8 mouse cellular contexts compared by ENCODE assay signal in genomic region chr8:12873357-12874046, GRCm38 (mm10). TPM values are rescaled to one million over a fixed set of nuclear protein-coding genes. Genes with fewer than 3 reads are reported as not detected.
A peak's percentile ranks its signal among the peaks of the same experiment; 100 is the strongest.
DNase-seq lines count a peak whose midpoint lies in the region; ATAC-seq and TF ChIP-seq lines count a peak whose summit lies in the region.

Mcf2l (plus strand) TSS chr8:12873806.

- intact Hi-C loops in heart, postnatal 14 days (cut with DNase I) = no loop called here

- no peaks in the 10 kb centered on the region for H3K9me3 ChIP-seq in forebrain, embryonic 10.5 days
- H3K9me3 ChIP-seq in lung, embryonic 16.5 days (ENCODE audit: control insufficient read depth, low read length) = no peaks in the 10 kb centered on the region

- peaks cover 28% of the 10 kb centered on the region; the same call in 1 of the 2 replicates for H3K27me3 ChIP-seq in forebrain, embryonic 10.5 days (ENCODE audit: poor library complexity, severe bottlenecking)
- no peaks in the 10 kb centered on the region for H3K27me3 ChIP-seq in lung, embryonic 16.5 days (ENCODE audit: control insufficient read depth, insufficient read depth, low read depth, low read length)

- peak within 1 kb of the TSS; percentile 93 for H3K27ac ChIP-seq in forebrain, embryonic 10.5 days
- H3K27ac ChIP-seq in lung, embryonic 16.5 days (ENCODE audit: low read length) = peak within 1 kb of the TSS; percentile 4; the same call in 1 of the 2 replicates

- peak within 1 kb of the TSS; percentile 70 for H3K4me3 ChIP-seq in forebrain, embryonic 10.5 days
- H3K4me3 ChIP-seq in lung, embryonic 16.5 days (ENCODE audit: low read length) = peak within 1 kb of the TSS; percentile 55

- H3K36me3 ChIP-seq in forebrain, embryonic 10.5 days (replicated peaks) = no peaks in the 10 kb centered on the region
- H3K36me3 ChIP-seq in lung, embryonic 16.5 days (ENCODE audit: control insufficient read depth, insufficient read depth, low read length) = no peaks in the 10 kb centered on the region

- WGBS in forebrain, embryonic 10.5 days = 1% methylated on average over 29 of the region's 30 CpGs
- 1% methylated on average over 25 of the region's 30 CpGs for WGBS in lung, embryonic 16.5 days

- TF ChIP-seq POLR2A in brain, embryonic 14.5 days (IDR thresholded peaks at IDR 0.05; ENCODE audit: borderline replicate concordance, extremely low read depth, insufficient read depth, insufficient read length, poor library complexity, severe bottlenecking) = 0 out of 2 replicates have a peak, but pooled peaks have one; percentile 20

- peaks cover 88% of the 10 kb centered on the region for H3K4me1 ChIP-seq in forebrain, embryonic 10.5 days
- peaks cover 9% of the 10 kb centered on the region for H3K4me1 ChIP-seq in lung, embryonic 16.5 days (replicated peaks; ENCODE audit: control insufficient read depth, insufficient read depth, low read length)

- peak within 1 kb of the TSS; percentile 46 for H3K9ac ChIP-seq in lung, embryonic 16.5 days (ENCODE audit: low read length)

- H3K4me2 ChIP-seq in lung, embryonic 16.5 days (ENCODE audit: low read depth, low read length) = peak within 1 kb of the TSS; percentile 63

- TF ChIP-seq CTCF in brain, embryonic 14.5 days (IDR thresholded peaks at IDR 0.05; ENCODE audit: borderline replicate concordance, extremely low read depth, insufficient read depth, insufficient read length) = no peak

- peak; percentile 84 for ATAC-seq in lung, embryonic 16.5 days (ENCODE audit: low read depth)

- DNase-seq in NIH3T3 (ENCODE audit: low read depth) = peak; percentile 20
- DNase-seq in brain, embryonic 14.5 days (ENCODE audit: low read depth) = peak; percentile 96
- DNase-seq in forebrain, embryonic 10.5 days (ENCODE audit: extremely low spot score, low spot score) = peak; percentile 96
- peak; percentile 45 to 52 for DNase-seq in heart, postnatal 14 days
- peak; percentile 72 to 87 for DNase-seq in kidney, postnatal 36 days
- DNase-seq in ovary, postnatal 36 days (ENCODE audit: low spot score) = peak; percentile 61
- no peak for DNase-seq in natural killer cell, adult 2 months (ENCODE audit: low spot score in 2 of 2)

RNA-seq across cellular contexts. Expression of gene Mcf2l, which starts in this region (rescaled TPM):
- 114 and 189 TPM in 2 replicates for polyA plus RNA-seq in brain, embryonic 14.5 days (2012; rRNA removed)
- polyA plus RNA-seq in forebrain, embryonic 10.5 days (2016; fragmentation: Nextera tagmentation; extraction: Ambion mirVana) = 26.3 and 32.5 TPM in 2 replicates
- 100 to 1,000 TPM; 104 to 109 TPM for total RNA-seq in heart, postnatal 14 days (2021)
- polyA plus RNA-seq in lung, embryonic 16.5 days (2015; fragmentation: Nextera tagmentation; extraction: Ambion mirVana) = 16.0 and 16.1 TPM in 2 replicates

Comparison
In these comparisons a context has a peak if more than half of its experiments do, and no peak if none do; other contexts are left out.
1. DNase-seq: peak in NIH3T3 (single experiment), brain, embryonic 14.5 days (single experiment), forebrain, embryonic 10.5 days (single experiment), heart, postnatal 14 days (2 of 2), kidney, postnatal 36 days (2 of 2) and ovary, postnatal 36 days (single experiment); none in natural killer cell, adult 2 months (0 of 2).